Mouse (Mus musculus) neural tube, embryonic 15.5 days (tissue): ENCODE data around the gene Gm42715. TPM values are rescaled to one million over a fixed set of nuclear protein-coding genes. Genes with fewer than 3 reads are reported as not detected.

Experiments used
- ATAC-seq: fragments of 200-750 bp; cut with Nextera tagmentation; 2 replicates; pipeline ENCODE4 v1.8.0; 2017; ENCODE audit warnings: mild to moderate bottlenecking, moderate TSS enrichment, moderate library complexity; ENCODE audit not compliant: low FRiP score
- H3K27ac ChIP-seq: fragments of 300-500 bp; sonication (generic); replicated peaks from 2 replicates; pipeline ENCODE4 v1.5.1; 2015; ENCODE audit warnings: mild to moderate bottlenecking, inconsistent platforms
- H3K27me3 ChIP-seq: fragments of 300-500 bp; sonication (generic); replicated peaks from 2 replicates; pipeline ENCODE4 v1.6.1; 2015; ENCODE audit warnings: inconsistent platforms
- H3K36me3 ChIP-seq: fragments of 300-500 bp; sonication (generic); 2 replicates; pipeline ENCODE4 v1.6.1; 2015; ENCODE audit warnings: inconsistent platforms
- H3K4me1 ChIP-seq: fragments of 300-500 bp; sonication (generic); 2 replicates; pipeline ENCODE4 v1.6.1; 2015; ENCODE audit warnings: inconsistent platforms
- H3K4me2 ChIP-seq: fragments of 300-500 bp; sonication (generic); 2 replicates; pipeline ENCODE4 v1.6.1; 2015; ENCODE audit warnings: inconsistent platforms, mild to moderate bottlenecking, moderate library complexity
- H3K4me3 ChIP-seq: fragments of 300-500 bp; sonication (generic); replicated peaks from 2 replicates; pipeline ENCODE4 v1.5.1; 2015; ENCODE audit warnings: mild to moderate bottlenecking, inconsistent platforms
- H3K9ac ChIP-seq: fragments of 300-500 bp; sonication (generic); replicated peaks from 2 replicates; pipeline ENCODE4 v1.6.1; 2015; ENCODE audit warnings: mild to moderate bottlenecking, inconsistent platforms
- H3K9me3 ChIP-seq: fragments of 300-500 bp; sonication (generic); replicated peaks from 2 replicates; pipeline ENCODE4 v1.6.1; 2016; ENCODE audit warnings: inconsistent platforms
- WGBS: fragments of 180-500 bp; shearing (Covaris S2); methylation state at CpG from one replicate; pipeline ENCODE4 v1.1.7; 2015; ENCODE audit warnings: mixed read lengths; 5-methylcytosine and 5-hydroxymethylcytosine counted together
- polyA plus RNA-seq: library from polyadenylated mRNA; unstranded; fragments of >200 nt; fragmentation: Nextera tagmentation; extraction: Ambion mirVana; gene quantifications from 2 replicates; pipeline ENCODE4 v1.2.1, GENCODE M21; 2015

The Gm42715 gene
- polyA plus RNA-seq, 1 experiment from 2014 or later: 13.3 TPM

- no peaks in the 10 kb centered on the region for H3K27me3 ChIP-seq
- peak overlapping the region; percentile 80 for H3K27ac ChIP-seq
- ATAC-seq: no peak
- peaks cover 52% of the 10 kb centered on the region for H3K36me3 ChIP-seq
- peak overlapping the region; percentile 96 for H3K4me2 ChIP-seq
- WGBS: 6% methylated on average over 29 of the region's 29 CpGs
- peak overlapping the region; percentile 77 for H3K9ac ChIP-seq
- peaks cover 25% of the 10 kb centered on the region for H3K4me1 ChIP-seq
- H3K9me3 ChIP-seq: no peaks in the 10 kb centered on the region
- peak overlapping the region; percentile 81 for H3K4me3 ChIP-seq
Measured at GRCm38 (mm10) chr7:127588901-127589300, 69.5 kb downstream of the Gm42715 start.

GRCm38 (mm10) chr7:127589637-127590036, 70.3 kb downstream of the Gm42715 start:
- 94% methylated on average over 9 of the region's 9 CpGs for WGBS
- peaks cover 55% of the 10 kb centered on the region for H3K36me3 ChIP-seq

GRCm38 (mm10) chr7:127591108-127591507, 71.7 kb downstream of the Gm42715 start:
- H3K4me3 ChIP-seq: no peak overlapping the region

More at GRCm38 (mm10) chr7:127589637-127590036, 70.3 kb downstream of the Gm42715 start:
- Histone ChIP-seq H3K4me3 (peak overlapping the region; percentile 81), H3K4me2 (peak overlapping the region; percentile 96), H3K4me1 (peaks cover 25% of the 10 kb centered on the region), H3K27ac (no peak overlapping the region), H3K9me3 (no peaks in the 10 kb centered on the region), H3K9ac (0 out of 2 replicates have a peak overlapping the region, but pooled peaks have one; percentile 77), H3K27me3 (no peaks in the 10 kb centered on the region)
- no peak for ATAC-seq

GRCm38 (mm10) chr7:127592575-127592974, 73.2 kb downstream of the Gm42715 start:
- WGBS: 89% methylated on average over 14 of the region's 14 CpGs
- peaks cover 18% of the 10 kb centered on the region for H3K4me1 ChIP-seq
- no peak overlapping the region for H3K4me2 ChIP-seq
- H3K9me3 ChIP-seq: no peaks in the 10 kb centered on the region
- H3K27ac ChIP-seq: no peak overlapping the region
- H3K9ac ChIP-seq: no peak overlapping the region
- H3K27me3 ChIP-seq: no peaks in the 10 kb centered on the region
- H3K36me3 ChIP-seq: peaks cover 78% of the 10 kb centered on the region
- H3K4me3 ChIP-seq: no peak overlapping the region
- ATAC-seq: no peak

More at GRCm38 (mm10) chr7:127591108-127591507, 71.7 kb downstream of the Gm42715 start:
- 93% methylated on average over 10 of the region's 10 CpGs for WGBS
- Histone ChIP-seq H3K4me1 (peaks cover 25% of the 10 kb centered on the region), H3K4me2 (no peak overlapping the region), H3K9me3 (no peaks in the 10 kb centered on the region), H3K9ac (no peak overlapping the region), H3K36me3 (peaks cover 63% of the 10 kb centered on the region), H3K27me3 (no peaks in the 10 kb centered on the region), H3K27ac (no peak overlapping the region)
- no peak for ATAC-seq

- Histone ChIP-seq H3K27me3 (no peaks in the 10 kb centered on the region), H3K27ac (no peak overlapping the region), H3K4me3 (no peak overlapping the region), H3K9me3 (no peaks in the 10 kb centered on the region), H3K9ac (no peak overlapping the region), H3K36me3 (peaks cover 98% of the 10 kb centered on the region), H3K4me2 (no peak overlapping the region), H3K4me1 (no peaks in the 10 kb centered on the region)
- no peak for ATAC-seq
- WGBS: 97% methylated on average over 17 of the region's 17 CpGs
Measured at GRCm38 (mm10) chr7:127596747-127597146, 77.4 kb downstream of the Gm42715 start.

- no peaks in the 10 kb centered on the region for H3K9me3 ChIP-seq
- H3K27me3 ChIP-seq: no peaks in the 10 kb centered on the region
- 96% methylated on average over 7 of the region's 7 CpGs for WGBS
- no peak overlapping the region for H3K27ac ChIP-seq
- H3K9ac ChIP-seq: no peak overlapping the region
- no peak overlapping the region for H3K4me3 ChIP-seq
- peaks cover 85% of the 10 kb centered on the region for H3K36me3 ChIP-seq
- ATAC-seq: no peak
- H3K4me2 ChIP-seq: no peak overlapping the region
- no peaks in the 10 kb centered on the region for H3K4me1 ChIP-seq
Measured at GRCm38 (mm10) chr7:127600612-127601011, 81.2 kb downstream of the Gm42715 start.

GRCm38 (mm10) chr7:127601735-127602134, 82.4 kb downstream of the Gm42715 start:
- peaks cover 82% of the 10 kb centered on the region for H3K36me3 ChIP-seq
- no peak overlapping the region for H3K27ac ChIP-seq
- H3K27me3 ChIP-seq: no peaks in the 10 kb centered on the region
- no peak overlapping the region for H3K4me2 ChIP-seq
- H3K9me3 ChIP-seq: no peaks in the 10 kb centered on the region
- H3K9ac ChIP-seq: no peak overlapping the region
- H3K4me3 ChIP-seq: no peak overlapping the region
- H3K4me1 ChIP-seq: no peaks in the 10 kb centered on the region
- WGBS: 83% methylated on average over 4 of the region's 4 CpGs
- no peak for ATAC-seq

GRCm38 (mm10) chr7:127602903-127603302, 83.5 kb downstream of the Gm42715 start:
- Histone ChIP-seq H3K36me3 (peaks cover 82% of the 10 kb centered on the region), H3K27me3 (no peaks in the 10 kb centered on the region), H3K4me1 (no peaks in the 10 kb centered on the region), H3K9ac (no peak overlapping the region), H3K9me3 (no peaks in the 10 kb centered on the region), H3K4me3 (no peak overlapping the region), H3K27ac (no peak overlapping the region), H3K4me2 (no peak overlapping the region)
- ATAC-seq: no peak
- WGBS: 89% methylated on average over 2 of the region's 2 CpGs

GRCm38 (mm10) chr7:127604256-127604655, 84.9 kb downstream of the Gm42715 start:
- no peak overlapping the region for H3K27ac ChIP-seq
- no peak for ATAC-seq
- H3K4me1 ChIP-seq: no peaks in the 10 kb centered on the region
- H3K4me3 ChIP-seq: no peak overlapping the region
- no peak overlapping the region for H3K9ac ChIP-seq
- H3K4me2 ChIP-seq: no peak overlapping the region
- H3K27me3 ChIP-seq: no peaks in the 10 kb centered on the region
- H3K9me3 ChIP-seq: no peaks in the 10 kb centered on the region
- peaks cover 82% of the 10 kb centered on the region for H3K36me3 ChIP-seq
- 93% methylated on average over 10 of the region's 10 CpGs for WGBS

GRCm38 (mm10) chr7:127607150-127607549, 87.8 kb downstream of the Gm42715 start:
- H3K27me3 ChIP-seq: no peaks in the 10 kb centered on the region
- no peaks in the 10 kb centered on the region for H3K9me3 ChIP-seq
- no peak for ATAC-seq
- no peak overlapping the region for H3K4me2 ChIP-seq
- H3K9ac ChIP-seq: no peak overlapping the region
- H3K4me1 ChIP-seq: no peaks in the 10 kb centered on the region
- H3K36me3 ChIP-seq: peaks cover 83% of the 10 kb centered on the region
- 85% methylated on average over 6 of the region's 6 CpGs for WGBS
- H3K4me3 ChIP-seq: no peak overlapping the region
- H3K27ac ChIP-seq: no peak overlapping the region

GRCm38 (mm10) chr7:127611011-127611410, 91.6 kb downstream of the Gm42715 start:
- no peak overlapping the region for H3K4me2 ChIP-seq
- peaks cover 66% of the 10 kb centered on the region for H3K36me3 ChIP-seq
- no peak overlapping the region for H3K9ac ChIP-seq
- no peaks in the 10 kb centered on the region for H3K9me3 ChIP-seq
- H3K4me1 ChIP-seq: peaks cover 21% of the 10 kb centered on the region
- no peak for ATAC-seq
- H3K4me3 ChIP-seq: no peak overlapping the region
- no peaks in the 10 kb centered on the region for H3K27me3 ChIP-seq
- 95% methylated on average over 29 of the region's 29 CpGs for WGBS
- H3K27ac ChIP-seq: no peak overlapping the region

- no peak overlapping the region for H3K4me2 ChIP-seq
- WGBS: 97% methylated on average over 26 of the region's 26 CpGs
- ATAC-seq: no peak
- no peak overlapping the region for H3K9ac ChIP-seq
- H3K27me3 ChIP-seq: no peaks in the 10 kb centered on the region
- H3K9me3 ChIP-seq: no peaks in the 10 kb centered on the region
- peaks cover 27% of the 10 kb centered on the region for H3K4me1 ChIP-seq
- H3K4me3 ChIP-seq: no peak overlapping the region
- no peak overlapping the region for H3K27ac ChIP-seq
- peaks cover 61% of the 10 kb centered on the region for H3K36me3 ChIP-seq
Measured at GRCm38 (mm10) chr7:127611561-127611960, 92.2 kb downstream of the Gm42715 start.
